Mouse (Mus musculus): ENCODE data around the gene Fkbpl.

DNA sequence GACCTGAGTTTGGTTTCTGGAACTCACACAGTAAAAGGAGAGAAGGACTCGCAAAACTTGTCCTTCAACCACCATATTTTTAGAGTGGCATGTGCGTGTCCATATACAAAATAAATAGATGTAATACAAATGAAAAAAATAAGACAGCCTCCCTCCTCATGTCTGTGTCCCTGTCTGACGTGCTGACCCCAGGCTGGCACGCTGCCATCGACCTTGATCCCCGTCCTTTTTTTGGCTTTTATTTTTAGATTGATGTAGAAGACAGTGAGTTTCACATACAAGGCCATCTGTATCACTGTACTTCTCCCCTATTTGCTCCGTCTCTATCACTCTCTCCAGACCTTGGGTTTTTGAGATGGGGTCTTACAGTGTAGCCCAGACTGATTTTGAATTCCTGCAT is 19.9 kb downstream of the Fkbpl start:
- TF ChIP-seq CTCF (IDR thresholded peaks at IDR 0.05; ENCODE audit: low read depth) (no peak), EP300 (IDR thresholded peaks at IDR 0.05; ENCODE audit: low read depth) (no peak)
